8 mouse cellular contexts compared by ENCODE assay signal in genomic region chr1:127774501-127774880, GRCm38 (mm10). TPM values are rescaled to one million over a fixed set of nuclear protein-coding genes. Genes with fewer than 3 reads are reported as not detected.
DNase-seq lines count a peak whose midpoint lies in the region; ATAC-seq and TF ChIP-seq lines count a peak whose summit lies in the region.

No protein-coding gene starts in this region.

- WGBS in embryonic facial prominence, embryonic 13.5 days = under 1% methylated on average over 31 of the region's 31 CpGs
- WGBS in hindbrain, embryonic 13.5 days = under 1% methylated on average over 31 of the region's 31 CpGs
- under 1% methylated on average over 31 of the region's 31 CpGs for WGBS in lung, embryonic 15.5 days
- 1% methylated on average over 31 of the region's 31 CpGs for whole genome bisulfite sequencing in stomach, postnatal 0 days

- peak overlapping the region; percentile 78 for H3K4me2 ChIP-seq in embryonic facial prominence, embryonic 13.5 days
- peak overlapping the region; percentile 84 for H3K4me2 ChIP-seq in hindbrain, embryonic 13.5 days
- peak overlapping the region; percentile 75 for H3K4me2 ChIP-seq in lung, embryonic 15.5 days
- peak overlapping the region; percentile 68 for H3K4me2 ChIP-seq in stomach, postnatal 0 days (replicated peaks; ENCODE audit: low read depth)

- peak; percentile 16; the same call in 1 of the 2 replicates for ATAC-seq in embryonic facial prominence, embryonic 13.5 days (ENCODE audit: insufficient number of reproducible peaks, insufficient read depth, low FRiP score, low TSS enrichment, low read depth)
- ATAC-seq in hindbrain, embryonic 13.5 days (ENCODE audit: low FRiP score) = no peak; the same call in 1 of the 2 replicates
- ATAC-seq in lung, embryonic 15.5 days (ENCODE audit: borderline replicate concordance, extremely low read depth, low FRiP score, low TSS enrichment) = peak; percentile 29
- peak; percentile 37 for ATAC-seq in stomach, postnatal 0 days (ENCODE audit: low FRiP score, low TSS enrichment)

- H3K9me3 ChIP-seq in embryonic facial prominence, embryonic 13.5 days = no peaks in the 10 kb centered on the region
- no peaks in the 10 kb centered on the region for H3K9me3 ChIP-seq in hindbrain, embryonic 13.5 days
- H3K9me3 ChIP-seq in lung, embryonic 15.5 days = no peaks in the 10 kb centered on the region
- H3K9me3 ChIP-seq in stomach, postnatal 0 days (ENCODE audit: control insufficient read depth, low read length) = no peaks in the 10 kb centered on the region

- no peaks in the 10 kb centered on the region for H3K27me3 ChIP-seq in embryonic facial prominence, embryonic 13.5 days
- no peaks in the 10 kb centered on the region for H3K27me3 ChIP-seq in hindbrain, embryonic 13.5 days
- H3K27me3 ChIP-seq in lung, embryonic 15.5 days = no peaks in the 10 kb centered on the region
- no peaks in the 10 kb centered on the region for H3K27me3 ChIP-seq in stomach, postnatal 0 days (ENCODE audit: control insufficient read depth, insufficient read depth, low read length)

- TF ChIP-seq CTCF in stomach, postnatal 0 days (IDR thresholded peaks at IDR 0.05; ENCODE audit: low read depth) = no peak

- H3K4me3 ChIP-seq in embryonic facial prominence, embryonic 13.5 days = peak overlapping the region; percentile 85
- peak overlapping the region; percentile 92 for H3K4me3 ChIP-seq in hindbrain, embryonic 13.5 days
- peak overlapping the region; percentile 88 for H3K4me3 ChIP-seq in lung, embryonic 15.5 days
- H3K4me3 ChIP-seq in stomach, postnatal 0 days (ENCODE audit: low read depth, low read length) = peak overlapping the region; percentile 90

- DNase-seq in adrenal gland, postnatal 25 days = peak; percentile 56
- no peak for DNase-seq in adrenal gland, adult 2 months
- peak; percentile 70 for DNase-seq in 3T3-L1 (ENCODE audit: low read depth, low spot score)
- DNase-seq in stomach, postnatal 0 days (ENCODE audit: low spot score) = no peak
- no peak for DNase-seq in cerebellum, postnatal 14 days

- no peak for TF ChIP-seq EP300 in stomach, postnatal 0 days (optimal IDR thresholded peaks at IDR 0.05)

- H3K27ac ChIP-seq in embryonic facial prominence, embryonic 13.5 days = peak overlapping the region; percentile 93
- peak overlapping the region; percentile 95 for H3K27ac ChIP-seq in hindbrain, embryonic 13.5 days
- H3K27ac ChIP-seq in lung, embryonic 15.5 days = peak overlapping the region; percentile 92
- peak overlapping the region; percentile 98 for H3K27ac ChIP-seq in stomach, postnatal 0 days (replicated peaks)

- H3K9ac ChIP-seq in embryonic facial prominence, embryonic 13.5 days = peak overlapping the region; percentile 94
- peak overlapping the region; percentile 91 for H3K9ac ChIP-seq in hindbrain, embryonic 13.5 days
- peak overlapping the region; percentile 88 for H3K9ac ChIP-seq in lung, embryonic 15.5 days
- H3K9ac ChIP-seq in stomach, postnatal 0 days (ENCODE audit: low read length) = peak overlapping the region; percentile 94

- peaks cover 13% of the 10 kb centered on the region for H3K4me1 ChIP-seq in embryonic facial prominence, embryonic 13.5 days
- H3K4me1 ChIP-seq in hindbrain, embryonic 13.5 days (replicated peaks) = peaks cover 45% of the 10 kb centered on the region
- peaks cover 32% of the 10 kb centered on the region for H3K4me1 ChIP-seq in lung, embryonic 15.5 days
- 0 out of 2 replicates have a peak, but pooled peaks cover 2% of the 10 kb centered on the region for H3K4me1 ChIP-seq in stomach, postnatal 0 days (replicated peaks; ENCODE audit: control insufficient read depth, insufficient read depth)

- H3K36me3 ChIP-seq in embryonic facial prominence, embryonic 13.5 days = 0 out of 2 replicates have a peak, but pooled peaks cover 6% of the 10 kb centered on the region
- 0 out of 2 replicates have a peak, but pooled peaks cover 3% of the 10 kb centered on the region for H3K36me3 ChIP-seq in hindbrain, embryonic 13.5 days
- H3K36me3 ChIP-seq in lung, embryonic 15.5 days = peaks cover 3% of the 10 kb centered on the region; the same call in 1 of the 2 replicates
- H3K36me3 ChIP-seq in stomach, postnatal 0 days (ENCODE audit: control insufficient read depth, insufficient read depth, low read length) = no peaks in the 10 kb centered on the region

RNA-seq across cellular contexts. Expression of gene Ccnt2, which starts 0.5 kb away (rescaled TPM):
- total RNA-seq in adrenal gland, postnatal 25 days (2021) = 49.4 and 56.7 TPM in 2 replicates
- total RNA-seq in adrenal gland, adult 2 months (2021) = 10 to 100 TPM; 30.9 to 47.7 TPM
- polyA plus RNA-seq in adrenal gland, adult 2 months (2012; rRNA removed) = 8.9 and 9.4 TPM in 2 replicates
- 100 and 109 TPM in 2 replicates for polyA plus RNA-seq in embryonic facial prominence, embryonic 13.5 days (2015; fragmentation: Nextera tagmentation; extraction: Ambion mirVana)
- 113 and 124 TPM in 2 replicates for polyA plus RNA-seq in hindbrain, embryonic 13.5 days (2015; fragmentation: Nextera tagmentation; extraction: Ambion mirVana)
- polyA plus RNA-seq in lung, embryonic 15.5 days (2015; fragmentation: Nextera tagmentation; extraction: Ambion mirVana) = 73.6 and 83.7 TPM in 2 replicates
- 24.7 and 30.1 TPM in 2 replicates for polyA plus RNA-seq in stomach, postnatal 0 days (2015; fragmentation: Nextera tagmentation; extraction: Ambion mirVana)

RNA-seq across cellular contexts. Expression of gene Acmsd, which starts 45.3 kb away (rescaled TPM):
- not detected in 2 replicates for total RNA-seq in adrenal gland, postnatal 25 days (2021)
- total RNA-seq in adrenal gland, adult 2 months (2021) = under 1 TPM in 1 of 2 experiments, not detected in 1; 0.17 TPM
- not detected in 2 replicates for polyA plus RNA-seq in adrenal gland, adult 2 months (2012; rRNA removed)
- 0.17 TPM in 1 of 2 replicates, not detected in the other for polyA plus RNA-seq in embryonic facial prominence, embryonic 13.5 days (2015; fragmentation: Nextera tagmentation; extraction: Ambion mirVana)
- 0.09 TPM in 1 of 2 replicates, not detected in the other for polyA plus RNA-seq in hindbrain, embryonic 13.5 days (2015; fragmentation: Nextera tagmentation; extraction: Ambion mirVana)
- polyA plus RNA-seq in lung, embryonic 15.5 days (2015; fragmentation: Nextera tagmentation; extraction: Ambion mirVana) = 0.16 and 0.25 TPM in 2 replicates
- polyA plus RNA-seq in stomach, postnatal 0 days (2015; fragmentation: Nextera tagmentation; extraction: Ambion mirVana) = not detected in 2 replicates

Comparison
In these comparisons a context has a peak if more than half of its experiments do, and no peak if none do; other contexts are left out.
1. DNase-seq: peak in adrenal gland, postnatal 25 days (single experiment) and 3T3-L1 (single experiment); none in adrenal gland, adult 2 months (single experiment), stomach, postnatal 0 days (single experiment) and cerebellum, postnatal 14 days (0 of 2).
2. Peak in every context shown above with its lines, with median percentiles within 50 percentile points of each other: H3K27ac ChIP-seq, H3K4me2 ChIP-seq, H3K4me3 ChIP-seq and H3K9ac ChIP-seq.